Mouse (Mus musculus): ENCODE measurements around the gene Gm42906. TPM values are rescaled to one million over a fixed set of nuclear protein-coding genes. Genes with fewer than 3 reads are reported as not detected.

Gm42906 gene
- polyA plus RNA-seq, 1 experiment from 2014 or later = not detected

DNA sequence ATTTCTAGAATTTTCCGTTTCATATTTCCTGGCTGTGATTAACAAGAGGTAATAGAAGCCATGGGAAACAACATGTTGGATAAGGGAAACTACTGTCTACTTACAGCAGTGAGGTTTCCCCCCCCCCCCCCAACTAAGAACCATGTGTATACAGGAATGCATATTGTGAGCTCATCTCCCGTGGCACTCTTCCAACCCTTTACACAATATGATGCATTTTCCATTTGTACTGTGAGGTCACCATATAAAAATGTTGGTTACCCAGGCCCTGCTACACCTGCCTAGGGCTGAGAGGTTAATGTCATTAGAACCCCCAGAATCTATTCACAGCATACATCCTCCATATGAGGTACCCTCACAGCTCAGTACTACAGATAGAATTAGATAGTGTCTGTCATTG, 310.1 kb downstream of the Gm42906 start:
- TF ChIP-seq CTCF (IDR thresholded peaks at IDR 0.05; ENCODE audit: low read depth) = no peak
- no peak overlapping the region for H3K27ac ChIP-seq (ENCODE audit: low read depth, low read length)
- no peak overlapping the region for H3K9ac ChIP-seq (ENCODE audit: low read depth, low read length)
- no peaks in the 10 kb centered on the region for H3K9me3 ChIP-seq (ENCODE audit: control insufficient read depth)
- no peaks in the 10 kb centered on the region for H3K36me3 ChIP-seq (ENCODE audit: control insufficient read depth, insufficient read depth)
- ATAC-seq = no peak
- H3K4me3 ChIP-seq (ENCODE audit: low read depth, low read length) = no peak overlapping the region
- peaks cover 4% of the 10 kb centered on the region; the same call in 1 of the 2 replicates for H3K4me1 ChIP-seq (replicated peaks; ENCODE audit: control insufficient read depth, insufficient read depth, low read length)
- H3K27me3 ChIP-seq (replicated peaks; ENCODE audit: control insufficient read depth, insufficient read depth, low read length) = no peaks in the 10 kb centered on the region
- no peak overlapping the region for H3K4me2 ChIP-seq (replicated peaks; ENCODE audit: low read depth)
- 60% methylated on average over 2 of the region's 2 CpGs for WGBS

DNA sequence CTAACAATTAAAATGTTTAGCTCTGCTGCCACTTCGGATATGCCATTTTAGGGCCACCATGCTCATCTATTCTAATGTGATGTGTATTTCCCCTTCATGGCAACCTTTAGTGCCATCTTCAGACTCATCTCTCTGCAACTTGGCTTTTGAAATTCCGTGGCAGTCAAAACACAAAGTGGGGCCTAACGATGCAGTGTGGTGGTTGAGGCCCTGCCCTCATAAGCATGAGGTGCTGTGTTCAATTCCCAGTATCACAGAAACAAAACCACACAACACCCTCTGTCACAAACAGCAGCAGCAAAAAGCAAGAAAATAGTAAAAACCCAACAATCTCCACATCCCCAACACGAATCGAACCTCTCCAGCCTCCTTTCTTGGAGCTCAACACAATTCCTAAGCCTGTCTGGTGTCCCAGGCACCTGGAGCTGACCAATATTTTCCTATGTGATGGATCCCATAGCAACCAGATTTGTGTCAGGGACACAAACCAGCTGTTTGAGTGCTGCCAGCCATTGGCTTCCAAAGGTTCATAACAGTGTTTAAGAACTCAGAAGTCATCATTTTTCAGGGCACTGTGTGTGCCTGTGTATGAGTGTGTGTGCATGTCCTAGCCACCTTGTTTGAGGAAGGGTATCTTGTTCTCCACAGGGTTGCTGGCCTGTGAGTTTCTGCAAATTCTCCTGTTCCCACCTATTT, 311.6 kb downstream of the Gm42906 start:
- Histone ChIP-seq H3K27ac (ENCODE audit: low read depth, low read length) (no peak overlapping the region), H3K36me3 (ENCODE audit: control insufficient read depth, insufficient read depth) (no peaks in the 10 kb centered on the region), H3K9me3 (ENCODE audit: control insufficient read depth) (no peaks in the 10 kb centered on the region), H3K4me3 (ENCODE audit: low read depth, low read length) (no peak overlapping the region), H3K27me3 (replicated peaks; ENCODE audit: control insufficient read depth, insufficient read depth, low read length) (no peaks in the 10 kb centered on the region), H3K4me1 (replicated peaks; ENCODE audit: control insufficient read depth, insufficient read depth, low read length) (peaks cover 4% of the 10 kb centered on the region; the same call in 1 of the 2 replicates), H3K4me2 (replicated peaks; ENCODE audit: low read depth) (no peak overlapping the region), H3K9ac (ENCODE audit: low read depth, low read length) (no peak overlapping the region)
- no peak for ATAC-seq
- no peak for TF ChIP-seq CTCF (IDR thresholded peaks at IDR 0.05; ENCODE audit: low read depth)
- WGBS = 77% methylated on average over 5 of the region's 5 CpGs

DNA sequence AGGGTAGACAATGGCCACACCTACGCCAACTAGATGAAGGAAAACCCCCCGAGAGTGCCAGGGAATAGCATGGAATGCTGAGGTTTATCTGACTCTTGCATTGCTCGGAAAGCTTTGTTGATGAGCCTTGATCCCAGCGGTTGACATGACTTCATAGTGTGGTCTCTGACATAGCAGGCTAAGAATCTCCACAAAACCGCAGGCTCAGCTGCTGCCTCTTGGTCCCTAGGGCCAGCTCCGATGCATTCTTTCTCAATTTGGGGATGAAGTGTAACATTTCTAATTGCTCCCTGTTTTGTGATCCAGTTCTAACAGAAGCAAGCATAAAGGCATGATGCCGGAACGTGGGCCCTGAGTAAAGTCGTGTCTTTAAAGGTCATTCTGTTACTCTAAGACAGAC, 315.2 kb downstream of the Gm42906 start:
- no peak for ATAC-seq
- Histone ChIP-seq H3K9me3 (ENCODE audit: control insufficient read depth) (no peaks in the 10 kb centered on the region), H3K4me2 (replicated peaks; ENCODE audit: low read depth) (no peak overlapping the region), H3K27me3 (replicated peaks; ENCODE audit: control insufficient read depth, insufficient read depth, low read length) (no peaks in the 10 kb centered on the region), H3K9ac (ENCODE audit: low read depth, low read length) (no peak overlapping the region), H3K27ac (ENCODE audit: low read depth, low read length) (no peak overlapping the region), H3K4me3 (ENCODE audit: low read depth, low read length) (no peak overlapping the region), H3K4me1 (replicated peaks; ENCODE audit: control insufficient read depth, insufficient read depth, low read length) (peaks cover 4% of the 10 kb centered on the region; the same call in 1 of the 2 replicates), H3K36me3 (ENCODE audit: control insufficient read depth, insufficient read depth) (no peaks in the 10 kb centered on the region)
- no peak for TF ChIP-seq CTCF (IDR thresholded peaks at IDR 0.05; ENCODE audit: low read depth)
- WGBS = 84% methylated on average over 9 of the region's 9 CpGs

DNA sequence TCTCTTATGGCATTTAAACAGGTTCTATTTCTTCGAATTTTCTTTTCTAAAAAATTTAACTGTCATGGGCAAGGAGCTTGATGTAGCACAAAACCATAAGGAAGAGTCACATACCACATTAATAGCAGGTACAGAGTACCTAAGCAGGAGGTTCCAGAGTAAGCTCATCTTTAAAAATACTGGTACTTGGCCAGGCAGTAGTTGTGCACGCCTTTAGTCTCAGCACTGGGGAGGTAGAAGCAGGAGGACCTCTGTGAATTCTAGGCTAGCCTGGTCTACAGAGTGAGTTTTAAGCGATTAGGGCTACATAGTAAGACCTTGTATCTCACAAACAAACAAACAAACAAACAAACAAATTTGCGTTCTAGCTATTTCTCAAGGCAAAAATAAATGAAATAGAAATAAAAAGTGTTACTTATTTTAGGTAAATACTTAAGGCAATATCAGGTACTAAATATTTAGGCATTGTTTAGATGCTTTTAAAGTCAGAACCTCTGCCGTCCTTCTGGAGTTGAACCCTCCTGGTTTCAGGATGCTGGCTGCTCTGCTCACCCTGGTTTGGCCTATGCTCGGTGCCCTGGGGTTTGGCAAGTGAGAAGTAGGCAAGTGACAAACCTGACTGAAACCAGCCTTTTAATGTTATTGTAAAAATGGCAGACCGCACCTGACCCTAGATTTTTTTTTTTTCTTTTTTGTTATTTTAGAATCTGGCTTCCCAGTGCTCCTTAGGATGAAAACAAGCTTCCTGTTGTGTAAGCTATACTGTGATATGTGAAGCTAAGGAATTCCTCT, 316.7 kb downstream of the Gm42906 start:
- TF ChIP-seq CTCF (IDR thresholded peaks at IDR 0.05; ENCODE audit: low read depth) = no peak
- no peak overlapping the region for H3K4me3 ChIP-seq (ENCODE audit: low read depth, low read length)
- no peaks in the 10 kb centered on the region for H3K9me3 ChIP-seq (ENCODE audit: control insufficient read depth)
- no peak overlapping the region for H3K4me2 ChIP-seq (replicated peaks; ENCODE audit: low read depth)
- H3K27ac ChIP-seq (ENCODE audit: low read depth, low read length) = no peak overlapping the region
- no peak overlapping the region for H3K9ac ChIP-seq (ENCODE audit: low read depth, low read length)
- H3K4me1 ChIP-seq (replicated peaks; ENCODE audit: control insufficient read depth, insufficient read depth, low read length) = peaks cover 4% of the 10 kb centered on the region; the same call in 1 of the 2 replicates
- H3K36me3 ChIP-seq (ENCODE audit: control insufficient read depth, insufficient read depth) = no peaks in the 10 kb centered on the region
- 90% methylated on average over 7 of the region's 7 CpGs for WGBS
- H3K27me3 ChIP-seq (replicated peaks; ENCODE audit: control insufficient read depth, insufficient read depth, low read length) = no peaks in the 10 kb centered on the region
- ATAC-seq = no peak

DNA sequence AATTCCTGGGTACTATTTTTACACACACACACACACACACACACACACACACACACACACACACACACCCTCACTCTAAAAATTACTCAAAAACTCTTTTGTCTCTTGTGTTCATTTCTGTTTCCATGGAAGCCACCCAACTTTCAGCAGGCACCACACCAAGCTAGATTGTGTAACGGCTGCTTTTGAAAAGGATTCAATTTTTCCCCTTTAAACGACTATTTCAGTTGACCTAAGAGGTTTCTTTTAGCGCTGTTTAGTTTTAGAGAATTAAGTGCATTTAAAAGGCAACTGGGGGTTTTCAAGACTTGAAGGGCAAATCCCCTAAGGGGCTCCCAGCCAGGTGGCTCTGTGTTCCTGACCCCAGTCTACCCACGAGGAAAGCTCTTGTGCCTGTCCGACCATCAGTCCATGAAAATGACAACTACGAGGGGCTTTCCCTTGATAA, 317.5 kb downstream of the Gm42906 start:
- Histone ChIP-seq H3K27ac (ENCODE audit: low read depth, low read length) (no peak overlapping the region), H3K36me3 (ENCODE audit: control insufficient read depth, insufficient read depth) (no peaks in the 10 kb centered on the region), H3K4me1 (replicated peaks; ENCODE audit: control insufficient read depth, insufficient read depth, low read length) (peaks cover 4% of the 10 kb centered on the region; the same call in 1 of the 2 replicates), H3K9ac (ENCODE audit: low read depth, low read length) (no peak overlapping the region), H3K4me3 (ENCODE audit: low read depth, low read length) (no peak overlapping the region), H3K4me2 (replicated peaks; ENCODE audit: low read depth) (no peak overlapping the region), H3K27me3 (replicated peaks; ENCODE audit: control insufficient read depth, insufficient read depth, low read length) (no peaks in the 10 kb centered on the region), H3K9me3 (ENCODE audit: control insufficient read depth) (no peaks in the 10 kb centered on the region)
- ATAC-seq = no peak
- WGBS = 59% methylated on average over 6 of the region's 6 CpGs
- no peak for TF ChIP-seq CTCF (IDR thresholded peaks at IDR 0.05; ENCODE audit: low read depth)

DNA sequence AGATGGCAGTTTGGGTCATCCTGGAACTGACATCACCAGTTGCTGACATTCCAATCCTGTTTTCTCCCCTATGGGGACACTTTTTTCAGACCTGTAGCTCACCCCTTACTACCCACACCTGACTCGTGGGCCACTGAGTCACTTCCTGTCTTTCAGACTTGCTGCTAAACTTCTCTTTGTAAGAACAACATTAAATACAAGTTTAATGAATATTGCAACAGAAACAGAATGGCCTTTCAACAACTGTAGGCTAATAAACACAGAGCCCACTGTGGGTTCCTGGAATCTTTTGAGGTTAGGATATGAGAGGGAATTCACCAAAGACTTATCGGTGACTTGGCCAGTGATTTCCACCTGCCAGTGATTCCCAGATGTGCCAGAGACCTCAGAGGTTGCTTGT, 318.1 kb downstream of the Gm42906 start:
- H3K9me3 ChIP-seq (ENCODE audit: control insufficient read depth) = no peaks in the 10 kb centered on the region
- H3K4me1 ChIP-seq (replicated peaks; ENCODE audit: control insufficient read depth, insufficient read depth, low read length) = peaks cover 4% of the 10 kb centered on the region; the same call in 1 of the 2 replicates
- TF ChIP-seq CTCF (IDR thresholded peaks at IDR 0.05; ENCODE audit: low read depth) = no peak
- H3K9ac ChIP-seq (ENCODE audit: low read depth, low read length) = no peak overlapping the region
- no peak overlapping the region for H3K27ac ChIP-seq (ENCODE audit: low read depth, low read length)
- H3K4me3 ChIP-seq (ENCODE audit: low read depth, low read length) = no peak overlapping the region
- H3K27me3 ChIP-seq (replicated peaks; ENCODE audit: control insufficient read depth, insufficient read depth, low read length) = no peaks in the 10 kb centered on the region
- H3K4me2 ChIP-seq (replicated peaks; ENCODE audit: low read depth) = no peak overlapping the region
- no peak for ATAC-seq
- no peaks in the 10 kb centered on the region for H3K36me3 ChIP-seq (ENCODE audit: control insufficient read depth, insufficient read depth)
- WGBS = 86% methylated on average over 2 of the region's 2 CpGs
